Mouse (Mus musculus) thymus, adult 2 months (tissue): ENCODE results near the gene Dytn.

Experiments
- CTCF ChIP-seq: fragments of 200-500 bp; IDR thresholded peaks from 2 replicates; pipeline ENCODE4 v1.5.1; 2012; ENCODE audit warnings: mild to moderate bottlenecking, control low read depth, low read length, moderate library complexity, borderline replicate concordance; ENCODE audit not compliant: control insufficient read depth, poor library complexity, insufficient read depth; ENCODE audit errors: extremely low read depth
- POLR2A ChIP-seq: fragments of 200-500 bp; IDR thresholded peaks from 2 replicates; pipeline ENCODE4 v1.6.1; 2012; ENCODE audit warnings: mild to moderate bottlenecking, low read length, control low read depth, moderate library complexity; ENCODE audit not compliant: control insufficient read depth, poor library complexity, insufficient read depth; ENCODE audit errors: extremely low read depth

DNA sequence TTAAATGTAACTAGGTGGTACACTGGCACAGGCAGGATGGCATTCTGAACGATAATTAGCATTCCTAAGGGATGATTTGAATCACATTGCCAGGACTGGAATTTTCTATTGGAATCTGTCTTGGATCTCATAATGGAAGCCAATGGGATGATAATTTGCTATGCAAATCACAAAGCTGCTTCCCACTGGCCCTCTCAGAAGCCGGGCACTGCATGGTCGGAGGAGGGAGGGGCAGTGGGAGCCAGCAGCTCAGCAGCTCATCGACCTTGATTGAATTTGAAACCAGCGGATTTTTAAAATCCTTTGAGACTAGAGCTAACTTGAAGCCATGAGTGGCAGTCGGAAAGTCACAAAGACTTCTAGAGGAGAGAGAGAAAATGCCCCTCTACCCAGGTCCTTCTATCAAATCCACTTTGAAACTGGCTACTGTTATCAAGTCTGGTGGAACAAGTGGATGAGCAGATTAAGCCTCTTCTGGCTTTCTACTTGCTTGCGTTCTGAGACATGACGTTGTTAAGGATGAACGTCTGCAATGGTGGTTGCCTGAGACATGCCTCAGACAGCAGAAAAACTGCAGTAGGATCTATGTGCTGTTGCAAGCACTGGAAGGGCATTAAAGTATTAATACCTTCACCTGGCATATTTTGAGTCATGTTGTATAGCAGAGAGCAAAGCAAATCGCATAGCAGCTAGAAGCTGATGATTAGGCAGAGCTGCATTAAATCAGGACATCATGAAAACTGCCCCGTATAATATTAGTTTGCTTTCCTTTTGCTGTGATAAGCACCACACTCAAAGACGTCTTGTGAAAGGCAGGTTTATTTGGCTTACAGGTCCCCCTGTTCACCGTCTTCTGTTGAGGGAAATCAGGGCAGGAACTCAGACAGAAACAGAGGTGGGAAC is 18.5 kb downstream of the Dytn start:
- TF ChIP-seq CTCF: no peak
- TF ChIP-seq POLR2A: no peak
